Mouse (Mus musculus): Measurements from ENCODE around the gene Olfr1234. TPM values are rescaled to one million over a fixed set of nuclear protein-coding genes. Genes with fewer than 3 reads are reported as not detected.

Olfr1234 gene
- total RNA-seq (2021): not detected
- long read RNA-seq, experiment 1: 0 reads
- long read RNA-seq, experiment 2: 0 reads

DNA sequence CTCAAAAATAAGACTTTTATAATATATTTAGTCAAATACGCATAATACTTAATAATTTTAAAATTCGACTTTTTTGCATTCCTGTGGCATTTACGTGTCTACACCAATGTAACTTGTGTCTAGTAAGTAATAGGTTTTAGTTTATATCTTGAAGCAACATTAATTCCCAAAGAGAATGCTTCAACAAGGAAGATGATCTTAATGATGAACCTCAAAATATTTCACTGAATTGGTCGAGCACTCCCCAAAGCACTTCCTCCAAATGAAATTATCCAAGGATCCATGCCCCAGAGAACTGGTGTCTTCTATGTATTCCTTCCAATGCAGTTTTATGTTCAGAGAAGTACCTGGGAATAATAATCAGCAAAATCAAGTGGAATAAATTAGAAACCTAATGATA lies at the start of gene Olfr1234:
Olfr1234 (minus strand) TSS at position 101 of the 400 bp plus-strand sequence.
- no peak for DNase-seq

GRCm38 (mm10) chr2:89409576-89409975 lies 44.9 kb upstream of the Olfr1234 start, which contains the start of gene Olfr1238:
Gene Olfr1238, minus strand, starts transcription at chr2:89409676.
- no peak for DNase-seq

- DNase-seq: no peak
Observed at GRCm38 (mm10) chr2:89400882-89401281, 36.2 kb upstream of the Olfr1234 start.

DNA sequence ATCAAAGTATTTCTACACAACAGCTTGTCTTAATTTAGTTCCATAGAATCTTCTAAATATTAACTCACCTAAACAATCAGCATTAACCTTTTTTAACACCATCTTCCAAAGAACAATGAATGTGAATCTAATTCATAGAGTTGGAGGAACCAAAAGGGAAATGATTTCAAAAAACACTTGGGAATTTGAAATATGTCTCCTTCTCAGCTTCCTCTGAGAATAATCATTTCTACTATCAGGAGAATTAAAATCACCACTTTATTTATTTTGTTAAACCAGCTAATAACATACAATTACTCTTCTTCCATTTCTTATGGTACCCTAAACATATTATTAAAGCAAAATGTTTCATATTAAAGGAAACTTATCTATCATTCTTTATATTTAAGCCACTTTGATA lies 22.4 kb downstream of the Olfr1234 start, which contains the start of gene Olfr1233:
Olfr1233 (minus strand) TSS at position 101 of the 400 bp plus-strand sequence.
- DNase-seq: no peak

DNA sequence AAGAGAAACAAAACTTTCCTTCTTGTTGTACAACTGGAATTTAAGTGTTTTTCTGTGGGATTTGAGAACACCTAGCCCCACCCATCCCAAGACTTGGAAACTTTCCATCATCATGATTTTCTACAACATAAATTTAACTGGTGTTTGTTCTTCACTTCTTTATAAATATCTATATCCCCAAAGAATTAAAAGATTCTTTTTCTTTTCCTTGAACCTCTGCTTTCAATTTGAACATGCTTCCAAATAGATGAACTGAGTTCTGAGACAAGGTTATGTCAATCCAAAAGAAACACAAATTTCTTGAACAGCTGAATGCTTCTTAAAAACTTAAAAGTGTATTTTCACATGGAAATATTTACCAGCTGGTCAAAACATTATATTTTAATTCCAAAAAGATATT lies 35.1 kb downstream of the Olfr1234 start, which contains the start of gene Olfr1232:
Olfr1232 (minus strand) TSS at position 101 of the 400 bp plus-strand sequence.
- DNase-seq: no peak

Other genes with a start within 250 kb of the Olfr1234 start
- not detected for gene Olfr1221, start 247.6 kb downstream of the Olfr1234 start, total RNA-seq (2021)
- not detected for gene Olfr1222, start 231.8 kb downstream of the Olfr1234 start, total RNA-seq (2021)
- gene Olfr1223, start 213.3 kb downstream of the Olfr1234 start, total RNA-seq (2021): not detected
- not detected for gene Olfr1224-ps1, start 200.8 kb downstream of the Olfr1234 start, total RNA-seq (2021)
- gene Olfr1225, start 190.2 kb downstream of the Olfr1234 start, total RNA-seq (2021): not detected
- not detected for gene Olfr1226, start 164.8 kb downstream of the Olfr1234 start, total RNA-seq (2021)
- not detected for gene Olfr1228, start 110.8 kb downstream of the Olfr1234 start, total RNA-seq (2021)
- not detected for gene Olfr1229, start 76.9 kb downstream of the Olfr1234 start, total RNA-seq (2021)
- not detected for gene Olfr1230, start 67.6 kb downstream of the Olfr1234 start, total RNA-seq (2021)
- not detected for gene Olfr1231, start 57.8 kb downstream of the Olfr1234 start, total RNA-seq (2021)
- gene Olfr1232, start 35.2 kb downstream of the Olfr1234 start, total RNA-seq (2021): not detected
- not detected for gene Olfr1233, start 22.5 kb downstream of the Olfr1234 start, total RNA-seq (2021)
- not detected for gene Olfr1238, start 44.8 kb upstream of the Olfr1234 start, total RNA-seq (2021)
- not detected for gene Olfr1239, start 55.5 kb upstream of the Olfr1234 start, total RNA-seq (2021)
- not detected for gene Olfr1240, start 78.1 kb upstream of the Olfr1234 start, total RNA-seq (2021)
- not detected for gene Olfr1241, start 122.3 kb upstream of the Olfr1234 start, total RNA-seq (2021)
- gene Olfr1242, start 133.5 kb upstream of the Olfr1234 start, total RNA-seq (2021): not detected
- not detected for gene Olfr1243, start 166.6 kb upstream of the Olfr1234 start, total RNA-seq (2021)
- not detected for gene Olfr1245, start 213.6 kb upstream of the Olfr1234 start, total RNA-seq (2021)
- gene Olfr1246, start 228.3 kb upstream of the Olfr1234 start, total RNA-seq (2021): not detected
- not detected for gene Olfr1247, start 249.3 kb upstream of the Olfr1234 start, total RNA-seq (2021)

Data from heart, adult 18-20 months (tissue).